Mouse (Mus musculus) mouse trophoblast stem cell (cell line): ENCODE measurements at regions not wholly inside any gene's neighbourhood (a gene's known extent, or its start where the extent isn't known, plus 50 kb on each side); places are given as distances from the start of the nearest gene placed in this dataset.

ENCODE experiments used
- in situ Hi-C, 2 experiments: fragments of 300-500 bp; cut with MseI, MboI; formaldehyde crosslinking; loops; 2 replicates in 1 of 2; 3 replicates in 1 of 2; pipeline ENCODE4 v1.15.1; 2025

DNA sequence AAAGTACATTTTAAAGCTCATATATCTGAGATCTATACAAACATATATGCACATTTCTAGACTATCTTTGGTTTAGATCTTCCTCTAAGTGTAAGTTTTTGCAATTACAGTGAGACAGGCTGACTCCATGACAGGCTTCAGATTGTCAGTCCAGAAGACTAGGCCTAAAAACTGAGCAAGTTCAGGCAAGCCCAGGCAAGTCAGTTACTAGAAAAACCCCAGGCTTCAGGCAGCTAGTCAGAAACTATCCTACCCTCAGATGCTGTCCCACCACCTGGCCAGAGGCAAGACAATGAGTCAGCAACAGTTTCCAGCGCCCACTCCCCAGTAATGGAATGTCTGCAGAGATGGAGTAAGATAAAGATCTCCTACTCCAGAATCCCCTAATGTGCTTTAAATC, 53.4 kb upstream of the Qrfpr start:
- in situ Hi-C loops = no loop called here
